Mouse (Mus musculus): ENCODE results near the gene Syt6. TPM values are rescaled to one million over a fixed set of nuclear protein-coding genes. Genes with fewer than 3 reads are reported as not detected.

Gene Syt6
- polyA plus RNA-seq, 1 experiment from 2014 or later, result 0.14 TPM

- H3K9ac ChIP-seq (ENCODE audit: low read length), result no peak overlapping the region
- H3K27me3 ChIP-seq (ENCODE audit: control insufficient read depth, insufficient read depth, low read length), result no peaks in the 10 kb centered on the region; the same call in 1 of the 2 replicates
- no peak overlapping the region for H3K4me3 ChIP-seq (ENCODE audit: control insufficient read depth in 1 of 2, insufficient read depth in 1 of 2, low read depth in 1 of 2, low read length in 2 of 2)
- no peaks in the 10 kb centered on the region for H3K9me3 ChIP-seq (ENCODE audit: control insufficient read depth, low read length)
- WGBS, result 77% methylated on average over 4 of the region's 4 CpGs
- no peaks in the 10 kb centered on the region for H3K36me3 ChIP-seq (ENCODE audit: control insufficient read depth, insufficient read depth, low read length)
- no peak overlapping the region for H3K4me2 ChIP-seq (ENCODE audit: low read length)
- H3K27ac ChIP-seq (replicated peaks in 1 of 2; ENCODE audit: control insufficient read depth in 1 of 2, insufficient read depth in 1 of 2, low read depth in 2 of 2, low read length in 2 of 2), result no peak overlapping the region
- no peaks in the 10 kb centered on the region for H3K4me1 ChIP-seq (ENCODE audit: control insufficient read depth in 2 of 2, insufficient read depth in 2 of 2, low read length in 2 of 2)
- ATAC-seq (ENCODE audit: insufficient number of reproducible peaks, insufficient read depth, low FRiP score, low read depth), result no peak
Measured at GRCm38 (mm10) chr3:103615621-103616020, 40.6 kb downstream of the Syt6 start.

- Histone ChIP-seq H3K4me1 (ENCODE audit: control insufficient read depth in 2 of 2, insufficient read depth in 2 of 2, low read length in 2 of 2) (no peaks in the 10 kb centered on the region), H3K36me3 (ENCODE audit: control insufficient read depth, insufficient read depth, low read length) (no peaks in the 10 kb centered on the region), H3K4me2 (ENCODE audit: low read length) (no peak overlapping the region), H3K27me3 (ENCODE audit: control insufficient read depth, insufficient read depth, low read length) (no peaks in the 10 kb centered on the region; the same call in 1 of the 2 replicates), H3K9ac (ENCODE audit: low read length) (no peak overlapping the region), H3K27ac (replicated peaks in 1 of 2; ENCODE audit: control insufficient read depth in 1 of 2, insufficient read depth in 1 of 2, low read depth in 2 of 2, low read length in 2 of 2) (no peak overlapping the region), H3K9me3 (ENCODE audit: control insufficient read depth, low read length) (no peaks in the 10 kb centered on the region), H3K4me3 (ENCODE audit: control insufficient read depth in 1 of 2, insufficient read depth in 1 of 2, low read depth in 1 of 2, low read length in 2 of 2) (no peak overlapping the region)
- 24% methylated on average over 6 of the region's 6 CpGs for WGBS
- ATAC-seq (ENCODE audit: insufficient number of reproducible peaks, insufficient read depth, low FRiP score, low read depth), result no peak
Measured at GRCm38 (mm10) chr3:103616981-103617380, 42.0 kb downstream of the Syt6 start.

GRCm38 (mm10) chr3:103620101-103620500, 45.1 kb downstream of the Syt6 start:
- 60% methylated on average over 11 of the region's 11 CpGs for WGBS

GRCm38 (mm10) chr3:103623893-103624470, 49.0 kb downstream of the Syt6 start:
- H3K4me2 ChIP-seq (ENCODE audit: low read length), result no peak overlapping the region
- H3K36me3 ChIP-seq (ENCODE audit: control insufficient read depth, insufficient read depth, low read length), result no peaks in the 10 kb centered on the region
- H3K27me3 ChIP-seq (ENCODE audit: control insufficient read depth, insufficient read depth, low read length), result no peaks in the 10 kb centered on the region
- H3K27ac ChIP-seq (replicated peaks in 1 of 2; ENCODE audit: control insufficient read depth in 1 of 2, insufficient read depth in 1 of 2, low read depth in 2 of 2, low read length in 2 of 2), result no peak overlapping the region
- no peak for ATAC-seq (ENCODE audit: insufficient number of reproducible peaks, insufficient read depth, low FRiP score, low read depth)
- peaks cover 3 to 5% of the 10 kb centered on the region in 2 experiments; a peak in 3 of 4 replicates for H3K4me1 ChIP-seq (ENCODE audit: control insufficient read depth in 2 of 2, insufficient read depth in 2 of 2, low read length in 2 of 2)
- H3K9me3 ChIP-seq (ENCODE audit: control insufficient read depth, low read length), result no peaks in the 10 kb centered on the region
- H3K9ac ChIP-seq (ENCODE audit: low read length), result no peak overlapping the region
- 92% methylated on average over 10 of the region's 10 CpGs for WGBS
- H3K4me3 ChIP-seq (ENCODE audit: control insufficient read depth in 1 of 2, insufficient read depth in 1 of 2, low read depth in 1 of 2, low read length in 2 of 2), result no peak overlapping the region

More at GRCm38 (mm10) chr3:103620101-103620500, 45.1 kb downstream of the Syt6 start:
- Histone ChIP-seq H3K4me1 (ENCODE audit: control insufficient read depth in 2 of 2, insufficient read depth in 2 of 2, low read length in 2 of 2) (peaks cover 3 to 5% of the 10 kb centered on the region in 2 experiments; a peak in 3 of 4 replicates), H3K9ac (ENCODE audit: low read length) (no peak overlapping the region), H3K27ac (replicated peaks in 1 of 2; ENCODE audit: control insufficient read depth in 1 of 2, insufficient read depth in 1 of 2, low read depth in 2 of 2, low read length in 2 of 2) (no peak overlapping the region), H3K27me3 (ENCODE audit: control insufficient read depth, insufficient read depth, low read length) (no peaks in the 10 kb centered on the region; the same call in 1 of the 2 replicates), H3K36me3 (ENCODE audit: control insufficient read depth, insufficient read depth, low read length) (no peaks in the 10 kb centered on the region), H3K9me3 (ENCODE audit: control insufficient read depth, low read length) (no peaks in the 10 kb centered on the region), H3K4me3 (ENCODE audit: control insufficient read depth in 1 of 2, insufficient read depth in 1 of 2, low read depth in 1 of 2, low read length in 2 of 2) (no peak overlapping the region), H3K4me2 (ENCODE audit: low read length) (no peak overlapping the region)
- no peak for ATAC-seq (ENCODE audit: insufficient number of reproducible peaks, insufficient read depth, low FRiP score, low read depth)

- Histone ChIP-seq H3K4me1 (ENCODE audit: control insufficient read depth in 2 of 2, insufficient read depth in 2 of 2, low read length in 2 of 2) (peaks cover 3 to 5% of the 10 kb centered on the region in 2 experiments; a peak in 3 of 4 replicates), H3K27ac (replicated peaks in 1 of 2; ENCODE audit: control insufficient read depth in 1 of 2, insufficient read depth in 1 of 2, low read depth in 2 of 2, low read length in 2 of 2) (no peak overlapping the region), H3K27me3 (ENCODE audit: control insufficient read depth, insufficient read depth, low read length) (no peaks in the 10 kb centered on the region), H3K9me3 (ENCODE audit: control insufficient read depth, low read length) (no peaks in the 10 kb centered on the region), H3K36me3 (ENCODE audit: control insufficient read depth, insufficient read depth, low read length) (no peaks in the 10 kb centered on the region), H3K9ac (ENCODE audit: low read length) (no peak overlapping the region), H3K4me3 (ENCODE audit: control insufficient read depth in 1 of 2, insufficient read depth in 1 of 2, low read depth in 1 of 2, low read length in 2 of 2) (no peak overlapping the region), H3K4me2 (ENCODE audit: low read length) (no peak overlapping the region)
- 14% methylated on average over 5 of the region's 5 CpGs for WGBS
- ATAC-seq (ENCODE audit: insufficient number of reproducible peaks, insufficient read depth, low FRiP score, low read depth), result no peak
Measured at GRCm38 (mm10) chr3:103624591-103625051, 49.6 kb downstream of the Syt6 start.

- Histone ChIP-seq H3K27me3 (ENCODE audit: control insufficient read depth, insufficient read depth, low read length) (no peaks in the 10 kb centered on the region), H3K9me3 (ENCODE audit: control insufficient read depth, low read length) (no peaks in the 10 kb centered on the region), H3K4me1 (ENCODE audit: control insufficient read depth in 2 of 2, insufficient read depth in 2 of 2, low read length in 2 of 2) (peaks cover 3 to 5% of the 10 kb centered on the region in 2 experiments; a peak in 3 of 4 replicates), H3K9ac (ENCODE audit: low read length) (no peak overlapping the region), H3K4me2 (ENCODE audit: low read length) (no peak overlapping the region), H3K27ac (replicated peaks in 1 of 2; ENCODE audit: control insufficient read depth in 1 of 2, insufficient read depth in 1 of 2, low read depth in 2 of 2, low read length in 2 of 2) (no peak overlapping the region), H3K4me3 (ENCODE audit: control insufficient read depth in 1 of 2, insufficient read depth in 1 of 2, low read depth in 1 of 2, low read length in 2 of 2) (no peak overlapping the region), H3K36me3 (ENCODE audit: control insufficient read depth, insufficient read depth, low read length) (no peaks in the 10 kb centered on the region)
- whole genome bisulfite sequencing, result 82% methylated on average over 13 of the region's 13 CpGs
- ATAC-seq (ENCODE audit: insufficient number of reproducible peaks, insufficient read depth, low FRiP score, low read depth), result no peak
Measured at GRCm38 (mm10) chr3:103625169-103625568, 50.1 kb downstream of the Syt6 start.

GRCm38 (mm10) chr3:103626481-103626880, 51.5 kb downstream of the Syt6 start:
- Histone ChIP-seq H3K4me3 (ENCODE audit: control insufficient read depth in 1 of 2, insufficient read depth in 1 of 2, low read depth in 1 of 2, low read length in 2 of 2) (no peak overlapping the region), H3K36me3 (ENCODE audit: control insufficient read depth, insufficient read depth, low read length) (no peaks in the 10 kb centered on the region), H3K4me1 (ENCODE audit: control insufficient read depth in 2 of 2, insufficient read depth in 2 of 2, low read length in 2 of 2) (peaks cover 3 to 5% of the 10 kb centered on the region in 2 experiments; a peak in 3 of 4 replicates), H3K9ac (ENCODE audit: low read length) (no peak overlapping the region), H3K27me3 (ENCODE audit: control insufficient read depth, insufficient read depth, low read length) (no peaks in the 10 kb centered on the region), H3K9me3 (ENCODE audit: control insufficient read depth, low read length) (no peaks in the 10 kb centered on the region), H3K4me2 (ENCODE audit: low read length) (no peak overlapping the region), H3K27ac (replicated peaks in 1 of 2; ENCODE audit: control insufficient read depth in 1 of 2, insufficient read depth in 1 of 2, low read depth in 2 of 2, low read length in 2 of 2) (no peak overlapping the region)
- no peak for ATAC-seq (ENCODE audit: insufficient number of reproducible peaks, insufficient read depth, low FRiP score, low read depth)
- 84% methylated on average over 4 of the region's 4 CpGs for WGBS

GRCm38 (mm10) chr3:103627661-103628060, 52.6 kb downstream of the Syt6 start:
- no peak overlapping the region for H3K27ac ChIP-seq (replicated peaks in 1 of 2; ENCODE audit: control insufficient read depth in 1 of 2, insufficient read depth in 1 of 2, low read depth in 2 of 2, low read length in 2 of 2)
- H3K4me3 ChIP-seq (ENCODE audit: control insufficient read depth in 1 of 2, insufficient read depth in 1 of 2, low read depth in 1 of 2, low read length in 2 of 2), result no peak overlapping the region
- H3K36me3 ChIP-seq (ENCODE audit: control insufficient read depth, insufficient read depth, low read length), result no peaks in the 10 kb centered on the region
- peaks cover 3 to 5% of the 10 kb centered on the region in 2 experiments; a peak in 3 of 4 replicates for H3K4me1 ChIP-seq (ENCODE audit: control insufficient read depth in 2 of 2, insufficient read depth in 2 of 2, low read length in 2 of 2)
- no peak overlapping the region for H3K9ac ChIP-seq (ENCODE audit: low read length)
- no peaks in the 10 kb centered on the region for H3K9me3 ChIP-seq (ENCODE audit: control insufficient read depth, low read length)
- H3K27me3 ChIP-seq (ENCODE audit: control insufficient read depth, insufficient read depth, low read length), result no peaks in the 10 kb centered on the region
- ATAC-seq (ENCODE audit: insufficient number of reproducible peaks, insufficient read depth, low FRiP score, low read depth), result no peak
- WGBS, result 81% methylated on average over 3 of the region's 3 CpGs
- H3K4me2 ChIP-seq (ENCODE audit: low read length), result no peak overlapping the region
